Mouse (Mus musculus) MEL (cell line): ENCODE measurements around the gene Psd4. TPM values are rescaled to one million over a fixed set of nuclear protein-coding genes. Genes with fewer than 3 reads are reported as not detected.

ENCODE experiments used
- DNase-seq: peaks from one replicate; pipeline ENCODE4 v3.0.0; 2011; ENCODE audit warnings: low read depth, low spot score
- H3K27ac ChIP-seq: 2 replicates; pipeline ENCODE4 v1.5.1; 2012; ENCODE audit warnings: low read depth, mild to moderate bottlenecking, control low read depth, low read length, moderate library complexity; ENCODE audit not compliant: control insufficient read depth
- H3K27me3 ChIP-seq, 2 experiments: fragments of 150-350 bp in 1 of 2; sonication (generic) in 1 of 2; 2 replicates each; pipeline ENCODE4 v1.6.1; 2012; ENCODE audit warnings: low read length in 2 of 2, mild to moderate bottlenecking in 2 of 2, improper control_type of control experiment in 1 of 2, moderate library complexity in 1 of 2; ENCODE audit not compliant: insufficient read depth in 2 of 2, control insufficient read depth in 1 of 2
- H3K36me3 ChIP-seq, 2 experiments: 2 replicates each; pipeline ENCODE4 v1.6.1; 2012 to 2014; ENCODE audit warnings: low read length in 2 of 2, improper control_type of control experiment in 1 of 2, inconsistent platforms in 1 of 2, mild to moderate bottlenecking in 1 of 2; ENCODE audit not compliant: insufficient read depth in 2 of 2, control insufficient read depth in 1 of 2
- H3K4me1 ChIP-seq, 2 experiments: fragments of 150-350 bp in 1 of 2; sonication (generic) in 1 of 2; 2 replicates each; pipeline ENCODE4 v1.6.1; 2012; ENCODE audit warnings: low read length in 2 of 2, improper control_type of control experiment in 1 of 2, mild to moderate bottlenecking in 1 of 2; ENCODE audit not compliant: insufficient read depth in 2 of 2, control insufficient read depth in 1 of 2
- H3K4me3 ChIP-seq, 2 experiments: fragments of 150-350 bp in 1 of 2; sonication (generic) in 1 of 2; 2 replicates each; pipeline ENCODE4 v1.5.1; 2012; ENCODE audit warnings: low read depth in 2 of 2, low read length in 2 of 2, mild to moderate bottlenecking in 2 of 2, moderate library complexity in 2 of 2, control low read depth in 1 of 2, improper control_type of control experiment in 1 of 2; ENCODE audit not compliant: control insufficient read depth in 1 of 2, insufficient read depth in 1 of 2
- H3K79me2 ChIP-seq: 2 replicates; pipeline ENCODE4 v1.6.1; 2012; ENCODE audit warnings: mild to moderate bottlenecking, low read length, moderate library complexity; ENCODE audit not compliant: control insufficient read depth, poor library complexity, insufficient read depth
- H3K9ac ChIP-seq: 2 replicates; pipeline ENCODE4 v1.6.1; 2012; ENCODE audit warnings: low read depth, mild to moderate bottlenecking, control low read depth, low read length, moderate library complexity; ENCODE audit not compliant: control insufficient read depth, poor library complexity, severe bottlenecking
- H3K9me3 ChIP-seq: fragments of 150-350 bp; sonication (generic); replicated peaks from 2 replicates; pipeline ENCODE4 v1.6.1; 2012; ENCODE audit warnings: mild to moderate bottlenecking, low read length, improper control_type of control experiment, moderate library complexity; ENCODE audit not compliant: insufficient read depth
- BHLHE40 ChIP-seq: IDR thresholded peaks from 2 replicates; pipeline ENCODE4 v1.6.1; 2012; ENCODE audit warnings: low read depth, mild to moderate bottlenecking, inconsistent platforms, low read length, improper control_type of control experiment, borderline replicate concordance
- CTCF ChIP-seq, 3 experiments: IDR thresholded peaks in 2 of 3; conservative IDR thresholded peaks in 1 of 3; 2 replicates each; pipeline ENCODE4 v1.5.1; 2011 to 2012; ENCODE audit warnings: low read length in 3 of 3, low read depth in 2 of 3, mild to moderate bottlenecking in 2 of 3, improper control_type of control experiment in 1 of 3, inconsistent platforms in 1 of 3, mixed read lengths in 1 of 3, moderate library complexity in 1 of 3; ENCODE audit not compliant: control insufficient read depth in 1 of 3, insufficient read depth in 1 of 3, poor library complexity in 1 of 3, severe bottlenecking in 1 of 3
- ELF1 ChIP-seq: IDR thresholded peaks from 2 replicates; pipeline ENCODE4 v1.6.1; 2014; ENCODE audit warnings: low read depth, mild to moderate bottlenecking, inconsistent platforms, low read length, improper control_type of control experiment, moderate library complexity
- GABPA ChIP-seq: IDR thresholded peaks from 2 replicates; pipeline ENCODE4 v1.6.1; 2012; ENCODE audit warnings: low read depth, mild to moderate bottlenecking, inconsistent platforms, low read length, improper control_type of control experiment, moderate library complexity
- JUND ChIP-seq: IDR thresholded peaks from 2 replicates; pipeline ENCODE4 v1.6.1; 2011; ENCODE audit warnings: low read depth, mild to moderate bottlenecking, improper control_type of control experiment, low read length
- MXI1 ChIP-seq: IDR thresholded peaks from 2 replicates; pipeline ENCODE4 v1.6.1; 2011; ENCODE audit warnings: mild to moderate bottlenecking, low read depth, low read length, improper control_type of control experiment
- MYC ChIP-seq: IDR thresholded peaks from 2 replicates; pipeline ENCODE4 v1.6.1; 2011; ENCODE audit warnings: low read depth, mild to moderate bottlenecking, low read length, improper control_type of control experiment, moderate library complexity
- RAD21 ChIP-seq: IDR thresholded peaks from 2 replicates; pipeline ENCODE4 v1.6.1; 2011; ENCODE audit warnings: mild to moderate bottlenecking, low read depth, low read length, improper control_type of control experiment
- SMC3 ChIP-seq: IDR thresholded peaks from 2 replicates; pipeline ENCODE4 v1.6.1; 2011; ENCODE audit warnings: low read depth, low read length, improper control_type of control experiment
- TBP ChIP-seq: IDR thresholded peaks from 2 replicates; pipeline ENCODE4 v1.8.0; 2011; ENCODE audit warnings: low read depth, low read length, improper control_type of control experiment
- TCF12 ChIP-seq: IDR thresholded peaks from 2 replicates; pipeline ENCODE4 v1.6.1; 2014; ENCODE audit warnings: low read depth, mild to moderate bottlenecking, inconsistent platforms, low read length, improper control_type of control experiment, moderate library complexity
- USF2 ChIP-seq, 2 experiments: IDR thresholded peaks; 2 replicates each; pipeline ENCODE4 v1.6.1; 2011 to 2012; ENCODE audit warnings: improper control_type of control experiment in 2 of 2, low read length in 2 of 2, borderline replicate concordance in 1 of 2, inconsistent platforms in 1 of 2, low read depth in 1 of 2, mild to moderate bottlenecking in 1 of 2; ENCODE audit not compliant: insufficient read depth in 1 of 2
- ZC3H11A ChIP-seq: IDR thresholded peaks from 2 replicates; pipeline ENCODE4 v1.6.1; 2012; ENCODE audit warnings: low read depth, mild to moderate bottlenecking, inconsistent platforms, low read length, improper control_type of control experiment
- polyA plus RNA-seq, 2 experiments: library from polyadenylated mRNA; stranded (reverse) in 1 of 2; unstranded in 1 of 2; fragments of >175 nt in 1 of 2; fragments of >200 nt in 1 of 2; gene quantifications; 2 replicates each; pipeline versions ENCODE4 v1.2.1 to v1.2.4; 2012; ENCODE audit warnings: low replicate concordance in 2 of 2, low read depth in 1 of 2; ENCODE audit not compliant: insufficient read length in 2 of 2, insufficient read depth in 1 of 2, missing spikeins in 1 of 2
- total RNA-seq: library from RNA; depleted of rRNA; stranded (reverse); fragments of 300-350 nt; gene quantifications from 2 replicates; pipeline ENCODE4 v1.2.3, GENCODE M21; 2012

Psd4 gene
- total and polyA plus RNA-seq, 3 experiments: 0.11 TPM; not detected in 2

GRCm38 (mm10) chr2:24405345-24406012 is 38.1 kb downstream of the Psd4 start:
- TF ChIP-seq JUND (no peak), CTCF (IDR thresholded peaks at IDR 0.05 in 2 of 3, conservative IDR thresholded peaks at IDR 0.05 in 1 of 3; ENCODE audit: control insufficient read depth in 1 of 3, insufficient read depth in 1 of 3, low read depth in 2 of 3, low read length in 3 of 3, poor library complexity in 1 of 3, severe bottlenecking in 1 of 3) (peak in 1 of 3 experiments; percentile 24; a peak in 2 of 6 replicates)

GRCm38 (mm10) chr2:24407701-24408485 is 40.5 kb downstream of the Psd4 start:
- Histone ChIP-seq H3K4me3 (no peak overlapping the region), H3K9ac (no peak overlapping the region), H3K27ac (no peak overlapping the region), H3K36me3 (no peaks in the 10 kb centered on the region), H3K4me1 (no peaks in the 10 kb centered on the region), H3K79me2 (no peaks in the 10 kb centered on the region), H3K27me3 (no peaks in the 10 kb centered on the region), H3K9me3 (no peaks in the 10 kb centered on the region)
- DNase-seq: no peak
- no peak for TF ChIP-seq USF2 (IDR thresholded peaks at IDR 0.05; ENCODE audit: borderline replicate concordance in 1 of 2, insufficient read depth in 1 of 2, low read depth in 1 of 2, low read length in 2 of 2)
- no peak for TF ChIP-seq TBP
- TF ChIP-seq GABPA: no peak
- TF ChIP-seq TCF12: no peak
- TF ChIP-seq JUND: no peak

More at GRCm38 (mm10) chr2:24405345-24406012, 38.1 kb downstream of the Psd4 start:
- H3K79me2 ChIP-seq: no peaks in the 10 kb centered on the region
- no peaks in the 10 kb centered on the region for H3K9me3 ChIP-seq
- H3K9ac ChIP-seq: no peak overlapping the region
- no peaks in the 10 kb centered on the region for H3K36me3 ChIP-seq
- H3K4me3 ChIP-seq: no peak overlapping the region
- no peak for DNase-seq
- no peaks in the 10 kb centered on the region for H3K4me1 ChIP-seq
- H3K27ac ChIP-seq: no peak overlapping the region
- H3K27me3 ChIP-seq: no peaks in the 10 kb centered on the region

- Histone ChIP-seq H3K4me3 (no peak overlapping the region), H3K4me1 (no peaks in the 10 kb centered on the region), H3K9ac (no peak overlapping the region), H3K79me2 (no peaks in the 10 kb centered on the region), H3K27me3 (no peaks in the 10 kb centered on the region), H3K27ac (no peak overlapping the region), H3K9me3 (no peaks in the 10 kb centered on the region), H3K36me3 (no peaks in the 10 kb centered on the region)
- TF ChIP-seq BHLHE40 (no peak), CTCF (IDR thresholded peaks at IDR 0.05 in 2 of 3, conservative IDR thresholded peaks at IDR 0.05 in 1 of 3; ENCODE audit: control insufficient read depth in 1 of 3, insufficient read depth in 1 of 3, low read depth in 2 of 3, low read length in 3 of 3, poor library complexity in 1 of 3, severe bottlenecking in 1 of 3) (peak; percentile 48 to 59 (median 54)), RAD21 (peak; percentile 53), ZC3H11A (peak; percentile 22; the same call in 1 of the 2 replicates), MYC (no peak), ELF1 (no peak), MXI1 (no peak), SMC3 (peak; percentile 49)
- peak; percentile 31 for DNase-seq
These were observed 41.8 kb downstream of the Psd4 start for GRCm38 (mm10) chr2:24409166-24409565.
